ENCODE assay signal across 11 mouse cellular contexts in genomic region chr19:3388061-3388460, GRCm38 (mm10). TPM values are rescaled to one million over a fixed set of nuclear protein-coding genes. Genes with fewer than 3 reads are reported as not detected.
DNase-seq lines count a peak whose midpoint lies in the region; ATAC-seq and TF ChIP-seq lines count a peak whose summit lies in the region.
"Had no signal": no experiment of that assay in that cellular context is flagged by ENCODE, and none has a peak within 500 bp of the region (broad histone marks: within the 10 kb centered on the region; RNA-seq: fewer than 3 reads in every experiment).

No protein-coding gene starts in this region.

- TF ChIP-seq CTCF in liver, postnatal 0 days (IDR thresholded peaks at IDR 0.05; ENCODE audit: low read depth), result no peak

- peak; percentile 26 for ATAC-seq in liver, postnatal 0 days

- no peak overlapping the region for H3K9ac ChIP-seq in liver, postnatal 0 days (replicated peaks)

- H3K27me3 ChIP-seq in liver, postnatal 0 days (ENCODE audit: insufficient read depth, low read length), result no peaks in the 10 kb centered on the region
- H3K27me3 ChIP-seq: forebrain, embryonic 15.5 days; kidney, embryonic 15.5 days; neural tube, embryonic 13.5 days had no signal

- peaks cover 26% of the 10 kb centered on the region for H3K36me3 ChIP-seq in liver, postnatal 0 days (replicated peaks; ENCODE audit: insufficient read depth, low read length)
- H3K36me3 ChIP-seq: forebrain, embryonic 15.5 days had no signal

- no peak overlapping the region for H3K4me2 ChIP-seq in liver, postnatal 0 days (ENCODE audit: low read depth, low read length)

- H3K4me1 ChIP-seq in liver, postnatal 0 days (ENCODE audit: insufficient read depth), result peaks cover 8% of the 10 kb centered on the region; the same call in 1 of the 2 replicates

- peaks cover 4% of the 10 kb centered on the region for H3K9me3 ChIP-seq in liver, postnatal 0 days (ENCODE audit: low read length)
- H3K9me3 ChIP-seq: kidney, embryonic 15.5 days had no signal

- no peak overlapping the region for H3K27ac ChIP-seq in liver, postnatal 0 days (ENCODE audit: low read depth)
- H3K27ac ChIP-seq: forebrain, embryonic 15.5 days; kidney, embryonic 15.5 days; liver, embryonic 14.5 days; neural tube, embryonic 13.5 days had no signal

- DNase-seq in kidney, postnatal 10 days, result peak; percentile 31
- no peak for DNase-seq in kidney, adult 9 months
- peak; percentile 75 for DNase-seq in 416B (ENCODE audit: low read depth)
- DNase-seq in CD4-positive helper T cell, adult 2 months (ENCODE audit: low read depth, low spot score), result peak; percentile 22
- DNase-seq in liver, postnatal 0 days, result peak; percentile 56
- DNase-seq in cerebellum, adult 9-11 months, result no peak
- DNase-seq in cerebellum, postnatal 25 days, result no peak

- TF ChIP-seq EP300 in liver, postnatal 0 days (IDR thresholded peaks at IDR 0.05; ENCODE audit: low read depth), result no peak

- WGBS in liver, postnatal 0 days (ENCODE audit: insufficient replicate concordance), result 61% methylated on average over 6 of the region's 6 CpGs

- no peak overlapping the region for H3K4me3 ChIP-seq in liver, postnatal 0 days (ENCODE audit: low read depth, low read length)

RNA-seq across cellular contexts. Expression of gene Tesmin, which starts 0.6 kb away (rescaled TPM):
- polyA plus RNA-seq in liver, postnatal 0 days (2015; fragmentation: Nextera tagmentation; extraction: Ambion mirVana), result 0.80 and 0.91 TPM in 2 replicates
- polyA plus RNA-seq: neural tube, embryonic 13.5 days had no signal

RNA-seq across cellular contexts. Expression of gene Gal, which starts 26.3 kb away (rescaled TPM):
- 0.14 TPM in 1 of 2 replicates, not detected in the other for polyA plus RNA-seq in liver, postnatal 0 days (2015; fragmentation: Nextera tagmentation; extraction: Ambion mirVana)

Comparison
In these comparisons a context has a peak if more than half of its experiments do, and no peak if none do; other contexts are left out.
1. DNase-seq: peak in kidney, postnatal 10 days (single experiment), 416B (single experiment), CD4-positive helper T cell, adult 2 months (single experiment) and liver, postnatal 0 days (single experiment); none in kidney, adult 9 months (single experiment), cerebellum, adult 9-11 months (single experiment) and cerebellum, postnatal 25 days (0 of 2).